In genomic region chr2:9669621-9670020, GRCm38 (mm10) we compare ENCODE assay signal across 16 mouse cellular contexts.
"Had no signal": no experiment of that assay in that cellular context is flagged by ENCODE, and none has a peak within 500 bp of the region (broad histone marks: within the 10 kb centered on the region; RNA-seq: fewer than 3 reads in every experiment).

No protein-coding gene starts in this region.

- DNase-seq: gastrocnemius, postnatal 14 days; gastrocnemius, postnatal 36 days; heart, adult 2 months; heart, postnatal 14 days; heart, postnatal 36 days; kidney, adult 11 months; kidney, adult 2 months; kidney, adult 9 months; kidney, postnatal 14 days; kidney, postnatal 36 days; layer of hippocampus, adult 9-11 months; layer of hippocampus, postnatal 36 days; left cerebral cortex, postnatal 4 days had no signal

- ATAC-seq: hindbrain, postnatal 0 days; intestine, embryonic 16.5 days; liver, embryonic 12.5 days had no signal
